17 mouse cellular contexts compared by ENCODE assay signal in genomic region chr5:33678244-33678643, GRCm38 (mm10).
"Had no signal": no experiment of that assay in that cellular context is flagged by ENCODE, and none has a peak within 500 bp of the region (broad histone marks: within the 10 kb centered on the region; RNA-seq: fewer than 3 reads in every experiment).

No protein-coding gene starts in this region.

- H3K27ac ChIP-seq: liver, embryonic 13.5 days; liver, embryonic 15.5 days; midbrain, embryonic 10.5 days; midbrain, embryonic 12.5 days; neural tube, embryonic 12.5 days; stomach, embryonic 15.5 days; stomach, postnatal 0 days had no signal

- H3K4me2 ChIP-seq: liver, embryonic 11.5 days; liver, embryonic 13.5 days; liver, embryonic 15.5 days; midbrain, embryonic 12.5 days; neural tube, embryonic 12.5 days; stomach, embryonic 15.5 days had no signal

- H3K4me3 ChIP-seq: liver, embryonic 13.5 days; liver, embryonic 15.5 days; midbrain, embryonic 10.5 days; midbrain, embryonic 12.5 days; myocyte; neural tube, embryonic 12.5 days; stomach, embryonic 15.5 days had no signal

- H3K9ac ChIP-seq: liver, embryonic 13.5 days; liver, embryonic 15.5 days; liver, postnatal 0 days; midbrain, embryonic 12.5 days; neural tube, embryonic 12.5 days; stomach, embryonic 15.5 days had no signal

- DNase-seq: liver; liver, embryonic 13.5 days; liver, postnatal 0 days; midbrain, embryonic 14.5 days; right cerebral cortex, postnatal 14 days; thymus, adult 2 months; thymus, postnatal 25 days; thymus, postnatal 4 days had no signal

- ATAC-seq: liver, postnatal 0 days; midbrain, embryonic 16.5 days had no signal

- H3K27me3 ChIP-seq: liver, embryonic 13.5 days; liver, embryonic 15.5 days; neural tube, embryonic 12.5 days; stomach, embryonic 15.5 days had no signal

- H3K36me3 ChIP-seq: stomach, embryonic 15.5 days had no signal

- H3K9me3 ChIP-seq: liver, embryonic 13.5 days; liver, embryonic 15.5 days; midbrain, embryonic 10.5 days; midbrain, embryonic 12.5 days; neural tube, embryonic 12.5 days; stomach, embryonic 15.5 days had no signal
